Mouse (Mus musculus): ENCODE measurements around the gene Knop1.
A peak's percentile ranks its signal among the peaks of the same experiment; 100 is the strongest.

The Knop1 gene

GRCm38 (mm10) chr7:118848796-118849195 is 7.3 kb downstream of the Knop1 start:
- no peak for DNase-seq (ENCODE audit: low spot score in 2 of 2)

- DNase-seq (ENCODE audit: low spot score in 2 of 2), result no peak
Observed at GRCm38 (mm10) chr7:118846329-118846728, 9.7 kb downstream of the Knop1 start.

GRCm38 (mm10) chr7:118845141-118845540 is 10.9 kb downstream of the Knop1 start:
- no peak for DNase-seq (ENCODE audit: low spot score in 2 of 2)

GRCm38 (mm10) chr7:118842938-118843337 is 13.1 kb downstream of the Knop1 start:
- DNase-seq (ENCODE audit: low spot score in 2 of 2), result no peak

- no peak for DNase-seq (ENCODE audit: low spot score in 2 of 2)
Observed at GRCm38 (mm10) chr7:118841796-118842195, 14.3 kb downstream of the Knop1 start.

GRCm38 (mm10) chr7:118841030-118841745 is 14.9 kb downstream of the Knop1 start:
- peak in 1 of 2 experiments; percentile 18 for DNase-seq (ENCODE audit: low spot score in 2 of 2)

- DNase-seq (ENCODE audit: low spot score in 2 of 2), result no peak
Observed at GRCm38 (mm10) chr7:118837901-118838300, 18.2 kb downstream of the Knop1 start.

- no peak for DNase-seq (ENCODE audit: low spot score in 2 of 2)
Observed at GRCm38 (mm10) chr7:118827975-118828416, 28.1 kb downstream of the Knop1 start.

- DNase-seq (ENCODE audit: low spot score in 2 of 2), result no peak
Observed at GRCm38 (mm10) chr7:118824451-118824850, 31.6 kb downstream of the Knop1 start.

- DNase-seq (ENCODE audit: low spot score in 2 of 2), result no peak
Observed at GRCm38 (mm10) chr7:118821887-118822556, 34.0 kb downstream of the Knop1 start.

GRCm38 (mm10) chr7:118821356-118821755 is 34.7 kb downstream of the Knop1 start:
- DNase-seq (ENCODE audit: low spot score in 2 of 2), result no peak

GRCm38 (mm10) chr7:118819666-118820065 is 36.4 kb downstream of the Knop1 start:
- DNase-seq (ENCODE audit: low spot score in 2 of 2), result no peak

GRCm38 (mm10) chr7:118817741-118818140 is 38.3 kb downstream of the Knop1 start:
- DNase-seq (ENCODE audit: low spot score in 2 of 2), result no peak

GRCm38 (mm10) chr7:118816275-118816674 is 39.8 kb downstream of the Knop1 start:
- no peak for DNase-seq (ENCODE audit: low spot score in 2 of 2)

GRCm38 (mm10) chr7:118813592-118813991 is 42.5 kb downstream of the Knop1 start:
- DNase-seq (ENCODE audit: low spot score in 2 of 2), result no peak

GRCm38 (mm10) chr7:118811407-118812106 is 44.5 kb downstream of the Knop1 start:
- no peak for DNase-seq (ENCODE audit: low spot score in 2 of 2)

- no peak for DNase-seq (ENCODE audit: low spot score in 2 of 2)
Observed at GRCm38 (mm10) chr7:118807899-118808298, 48.2 kb downstream of the Knop1 start.

GRCm38 (mm10) chr7:118806631-118807411 is 49.2 kb downstream of the Knop1 start:
- DNase-seq (ENCODE audit: low spot score in 2 of 2), result no peak

GRCm38 (mm10) chr7:118803425-118803824 is 52.6 kb downstream of the Knop1 start:
- DNase-seq (ENCODE audit: low spot score in 2 of 2), result no peak

GRCm38 (mm10) chr7:118801791-118802190 is 54.3 kb downstream of the Knop1 start:
- DNase-seq (ENCODE audit: low spot score in 2 of 2), result no peak

GRCm38 (mm10) chr7:118800112-118800734 is 55.8 kb downstream of the Knop1 start:
- DNase-seq (ENCODE audit: low spot score in 2 of 2), result no peak

Data from frontal cortex, postnatal 14 days (tissue).